Mouse (Mus musculus): Measurements from ENCODE around the gene Rab22a.

DNA sequence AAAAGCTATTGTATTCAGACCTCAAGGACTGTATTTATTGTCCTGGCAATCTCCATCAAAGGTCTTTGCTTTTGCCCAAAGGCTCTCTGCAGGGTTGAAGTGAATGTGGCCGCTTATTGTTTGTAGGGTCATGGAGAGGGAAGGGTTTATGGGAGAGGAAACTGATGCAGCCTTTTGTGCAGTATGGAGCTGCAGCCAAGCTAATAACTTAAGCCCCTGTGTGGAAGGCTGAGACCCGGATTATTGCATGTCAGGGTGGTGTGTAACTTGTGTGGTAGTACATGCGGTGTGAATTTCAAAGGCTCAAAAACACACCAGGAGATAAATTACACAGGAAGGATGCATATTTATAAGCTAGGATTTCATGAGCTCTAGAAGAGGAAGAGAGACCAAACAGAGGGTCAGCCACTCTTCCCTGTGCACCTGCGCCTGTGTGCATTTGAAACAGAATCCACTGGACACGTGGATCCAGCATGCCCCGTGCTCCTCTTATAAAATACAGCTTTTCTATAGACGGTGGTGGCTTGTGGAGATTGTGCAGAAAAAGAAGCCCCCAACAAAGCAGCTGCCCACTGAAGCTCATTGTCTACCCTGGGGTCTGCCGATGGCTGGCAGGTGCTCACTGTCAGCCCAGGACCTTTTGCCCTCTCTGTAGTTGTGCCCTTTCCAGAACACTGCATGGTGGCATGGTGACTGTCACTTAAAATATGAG lies 96.0 kb downstream of the Rab22a start:
- no peak for TF ChIP-seq POLR2A (IDR thresholded peaks at IDR 0.05; ENCODE audit: low read depth, low read length)
- TF ChIP-seq CTCF (conservative IDR thresholded peaks at IDR 0.05 in 1 of 2, IDR thresholded peaks at IDR 0.05 in 1 of 2; ENCODE audit: low read depth in 2 of 2, low read length in 2 of 2), result no peak
- TF ChIP-seq MAZ (IDR thresholded peaks at IDR 0.05; ENCODE audit: low read depth, low read length), result no peak
- no peak for TF ChIP-seq EP300 (IDR thresholded peaks at IDR 0.05; ENCODE audit: low read length)
- no peak for TF ChIP-seq USF1 (IDR thresholded peaks at IDR 0.05; ENCODE audit: low read depth, low read length)
- TF ChIP-seq HCFC1 (IDR thresholded peaks at IDR 0.05; ENCODE audit: low read depth, low read length), result no peak
- TF ChIP-seq NRF1 (IDR thresholded peaks at IDR 0.05; ENCODE audit: low read depth, low read length), result no peak
- no peak for TF ChIP-seq NELFE (IDR thresholded peaks at IDR 0.05; ENCODE audit: low read depth, low read length)
